Mouse (Mus musculus): ENCODE results near the gene Gramd1c.

- TF ChIP-seq CTCF (IDR thresholded peaks at IDR 0.05; ENCODE audit: low read depth) (no peak), EP300 (IDR thresholded peaks at IDR 0.05; ENCODE audit: low read depth) (no peak)
Observed at GRCm38 (mm10) chr16:44026822-44027221, 36.3 kb downstream of the Gramd1c start.

All from liver, postnatal 0 days (tissue).